Mouse (Mus musculus) forebrain, embryonic 13.5 days (tissue): ENCODE results near the gene Vps51. TPM values are rescaled to one million over a fixed set of nuclear protein-coding genes. Genes with fewer than 3 reads are reported as not detected.

Experiments used
- ATAC-seq: fragments of 200-750 bp; cut with Nextera tagmentation; 2 replicates; pipeline ENCODE4 v1.8.0; 2017
- H3K27ac ChIP-seq: fragments of 300-500 bp; sonication (generic); 2 replicates; pipeline ENCODE4 v1.5.1; 2015; ENCODE audit warnings: inconsistent platforms, mild to moderate bottlenecking, moderate library complexity
- H3K27me3 ChIP-seq: fragments of 300-500 bp; sonication (generic); 2 replicates; pipeline ENCODE4 v1.6.1; 2015; ENCODE audit warnings: mild to moderate bottlenecking, inconsistent platforms
- H3K36me3 ChIP-seq: fragments of 300-500 bp; sonication (generic); 2 replicates; pipeline ENCODE4 v1.6.1; 2015; ENCODE audit warnings: mild to moderate bottlenecking, inconsistent platforms; ENCODE audit not compliant: poor library complexity, severe bottlenecking
- H3K4me1 ChIP-seq: fragments of 300-500 bp; sonication (generic); 2 replicates; pipeline ENCODE4 v1.6.1; 2015; ENCODE audit warnings: inconsistent platforms
- H3K4me2 ChIP-seq: fragments of 300-500 bp; sonication (generic); 2 replicates; pipeline ENCODE4 v1.6.1; 2015; ENCODE audit warnings: inconsistent platforms, mild to moderate bottlenecking, moderate library complexity
- H3K4me3 ChIP-seq: fragments of 300-500 bp; sonication (generic); 2 replicates; pipeline ENCODE4 v1.5.1; 2015; ENCODE audit warnings: mild to moderate bottlenecking, inconsistent platforms
- H3K9ac ChIP-seq: fragments of 300-500 bp; sonication (generic); 2 replicates; pipeline ENCODE4 v1.6.1; 2015; ENCODE audit warnings: mild to moderate bottlenecking, inconsistent platforms
- H3K9me3 ChIP-seq: fragments of 300-500 bp; sonication (generic); replicated peaks from 2 replicates; pipeline ENCODE4 v1.6.1; 2016; ENCODE audit warnings: inconsistent platforms
- WGBS: fragments of 180-500 bp; shearing (Covaris S2); methylation state at CpG from one replicate; pipeline ENCODE4 v1.1.7; 2015; 5-methylcytosine and 5-hydroxymethylcytosine counted together
- polyA plus RNA-seq: library from polyadenylated mRNA; unstranded; fragments of >200 nt; fragmentation: Nextera tagmentation; extraction: Ambion mirVana; gene quantifications from 2 replicates; pipeline ENCODE4 v1.2.1, GENCODE M21; 2015

Gene Vps51
- polyA plus RNA-seq, 1 experiment from 2014 or later, result 70.7 TPM

- Histone ChIP-seq H3K4me2 (no peak overlapping the region), H3K9me3 (no peaks in the 10 kb centered on the region), H3K27me3 (no peaks in the 10 kb centered on the region), H3K36me3 (peaks cover 5% of the 10 kb centered on the region; the same call in 1 of the 2 replicates), H3K4me1 (no peaks in the 10 kb centered on the region), H3K27ac (no peak overlapping the region), H3K4me3 (no peak overlapping the region), H3K9ac (peak overlapping the region; percentile 13; the same call in 1 of the 2 replicates)
- WGBS, result 86% methylated on average over 4 of the region's 4 CpGs
- no peak for ATAC-seq
Observed at GRCm38 (mm10) chr19:6104476-6104875, 27.4 kb upstream of the Vps51 start.

DNA sequence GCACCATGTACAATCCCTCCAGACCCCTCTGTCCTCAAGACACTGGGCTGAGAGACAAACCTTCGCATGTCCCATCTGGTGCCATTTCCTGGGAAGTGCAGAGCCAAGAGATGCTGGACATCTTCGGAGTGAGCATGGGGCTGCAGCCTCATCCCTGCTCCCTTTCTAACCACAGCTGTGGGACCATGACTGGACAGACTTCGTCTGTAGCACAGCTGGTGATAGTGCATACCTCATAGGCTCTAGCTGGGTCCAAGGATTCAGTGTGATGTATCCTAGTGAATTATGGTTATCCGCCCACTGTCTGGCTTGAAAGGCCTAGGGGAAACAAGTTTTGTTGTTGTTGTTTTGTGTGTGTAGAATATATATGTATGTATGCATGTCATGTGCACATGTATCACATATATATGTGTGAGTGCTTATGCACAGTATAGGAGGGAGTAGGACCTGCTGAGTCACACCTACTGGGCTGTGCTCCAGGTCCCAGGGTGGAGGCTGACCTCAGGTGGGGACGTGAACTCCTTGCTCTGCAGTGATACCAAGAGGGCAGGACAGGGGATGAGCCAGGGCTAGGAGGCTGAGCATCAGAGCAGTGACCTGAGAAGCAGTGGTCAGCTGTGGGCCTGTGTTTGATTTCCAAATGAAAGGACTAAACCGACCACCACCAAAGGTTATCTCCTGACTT is 25.3 kb upstream of the Vps51 start:
- Histone ChIP-seq H3K4me3 (no peak overlapping the region), H3K9me3 (no peaks in the 10 kb centered on the region), H3K27ac (no peak overlapping the region), H3K9ac (peak overlapping the region; percentile 21; the same call in 1 of the 2 replicates), H3K36me3 (peaks cover 12% of the 10 kb centered on the region), H3K27me3 (no peaks in the 10 kb centered on the region), H3K4me1 (no peaks in the 10 kb centered on the region), H3K4me2 (no peak overlapping the region)
- 85% methylated on average over 6 of the region's 6 CpGs for WGBS
- no peak for ATAC-seq

DNA sequence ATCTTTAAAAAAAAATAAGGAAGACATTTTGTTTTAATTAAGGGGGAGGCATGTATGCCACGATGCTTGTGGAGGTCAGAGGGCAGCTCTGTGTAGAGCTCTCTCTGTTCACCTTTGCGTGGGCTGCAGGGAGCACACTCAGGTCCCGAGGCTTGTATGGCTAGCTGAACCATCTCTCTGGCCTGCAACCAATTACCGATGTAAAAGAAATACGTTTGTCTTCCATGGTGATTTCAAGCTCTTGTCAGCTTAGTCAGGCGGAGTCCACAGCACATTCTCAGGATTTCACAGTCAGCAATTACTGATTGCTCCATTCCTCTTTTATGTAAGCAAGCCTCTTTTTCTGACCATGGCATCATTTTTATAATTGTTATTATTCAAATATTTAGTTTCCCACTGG is 24.2 kb upstream of the Vps51 start:
- Histone ChIP-seq H3K4me2 (no peak overlapping the region), H3K9me3 (no peaks in the 10 kb centered on the region), H3K4me1 (no peaks in the 10 kb centered on the region), H3K27ac (no peak overlapping the region), H3K36me3 (peaks cover 7% of the 10 kb centered on the region), H3K9ac (no peak overlapping the region), H3K27me3 (no peaks in the 10 kb centered on the region), H3K4me3 (no peak overlapping the region)
- WGBS, result 85% methylated on average over 6 of the region's 6 CpGs
- no peak for ATAC-seq

- WGBS, result 94% methylated on average over 3 of the region's 3 CpGs
- H3K4me1 ChIP-seq, result no peaks in the 10 kb centered on the region
- no peak overlapping the region for H3K4me3 ChIP-seq
- H3K27me3 ChIP-seq, result no peaks in the 10 kb centered on the region
- ATAC-seq, result no peak
- no peak overlapping the region for H3K27ac ChIP-seq
- no peaks in the 10 kb centered on the region for H3K9me3 ChIP-seq
- H3K36me3 ChIP-seq, result peaks cover 32% of the 10 kb centered on the region
- H3K4me2 ChIP-seq, result no peak overlapping the region
- H3K9ac ChIP-seq, result no peak overlapping the region
Observed at GRCm38 (mm10) chr19:6097847-6098246, 20.8 kb upstream of the Vps51 start.

DNA sequence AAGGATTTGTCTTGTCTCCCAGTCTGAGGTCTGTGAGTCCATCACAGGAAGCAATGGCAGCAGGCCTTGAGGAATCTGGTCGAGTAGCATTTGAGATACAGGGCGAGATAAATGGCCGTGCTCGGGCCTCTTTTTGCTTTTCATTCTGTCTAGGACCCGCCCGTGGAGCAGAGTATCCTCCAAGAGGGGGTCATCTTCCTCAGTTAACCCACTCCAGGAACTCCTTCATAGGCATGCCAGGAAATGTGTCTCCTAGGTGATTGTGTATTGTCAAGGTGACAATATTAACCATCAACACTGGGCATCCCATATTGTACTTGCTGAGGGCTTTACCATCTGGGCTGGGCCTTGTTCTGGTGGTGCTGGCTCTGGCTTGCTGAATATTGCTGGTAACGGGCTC is 17.1 kb upstream of the Vps51 start, which contains the start of gene AC131692.1:
Gene AC131692.1 (plus strand): TSS at position 301 of the 400 bp plus-strand sequence.
- Histone ChIP-seq H3K4me3 (no peak within 1 kb of the TSS), H3K36me3 (peaks cover 64% of the 10 kb centered on the region), H3K27ac (no peak within 1 kb of the TSS), H3K9ac (no peak within 1 kb of the TSS), H3K4me2 (no peak within 1 kb of the TSS), H3K9me3 (no peaks in the 10 kb centered on the region), H3K27me3 (no peaks in the 10 kb centered on the region), H3K4me1 (no peaks in the 10 kb centered on the region)
- ATAC-seq, result no peak
- 93% methylated on average over 7 of the region's 7 CpGs for WGBS

DNA sequence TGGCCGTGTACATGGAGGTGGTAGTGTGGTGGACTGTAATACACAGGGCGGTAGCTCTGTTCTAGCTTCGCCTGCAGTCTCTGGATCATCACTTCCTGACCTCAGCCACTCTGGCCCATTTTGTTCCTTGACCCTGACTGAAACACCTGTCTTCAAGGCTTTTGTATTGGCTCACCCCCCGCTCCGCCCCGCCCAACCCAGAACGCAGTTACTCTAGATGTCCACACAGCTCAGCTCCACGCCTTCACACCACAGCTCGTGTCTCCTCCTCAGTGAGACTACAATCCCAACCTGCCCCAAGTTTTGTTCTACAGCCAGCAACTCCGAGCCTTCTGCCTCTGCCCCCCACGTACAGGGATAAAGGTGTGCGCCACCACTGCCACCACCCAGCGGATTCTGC is 11.8 kb upstream of the Vps51 start:
- 95% methylated on average over 13 of the region's 13 CpGs for WGBS
- H3K36me3 ChIP-seq, result peaks cover 54% of the 10 kb centered on the region
- ATAC-seq, result no peak

GRCm38 (mm10) chr19:6085417-6085879 is 8.4 kb upstream of the Vps51 start:
- ATAC-seq, result peak; percentile 74
- Histone ChIP-seq H3K27me3 (no peaks in the 10 kb centered on the region), H3K9me3 (no peaks in the 10 kb centered on the region), H3K36me3 (peaks cover 49% of the 10 kb centered on the region), H3K9ac (peak overlapping the region; percentile 63), H3K4me2 (peak overlapping the region; percentile 90), H3K4me3 (peak overlapping the region; percentile 66), H3K4me1 (peaks cover 28% of the 10 kb centered on the region), H3K27ac (peak overlapping the region; percentile 57; the same call in 1 of the 2 replicates)
- WGBS, result under 1% methylated on average over 17 of the region's 17 CpGs

More for the DNA sequence above, 11.8 kb upstream of the Vps51 start:
- H3K4me2 ChIP-seq, result no peak overlapping the region
- H3K4me1 ChIP-seq, result peaks cover 21% of the 10 kb centered on the region
- H3K9me3 ChIP-seq, result no peaks in the 10 kb centered on the region
- no peak overlapping the region for H3K4me3 ChIP-seq
- H3K27me3 ChIP-seq, result no peaks in the 10 kb centered on the region
- H3K27ac ChIP-seq, result no peak overlapping the region
- H3K9ac ChIP-seq, result no peak overlapping the region

DNA sequence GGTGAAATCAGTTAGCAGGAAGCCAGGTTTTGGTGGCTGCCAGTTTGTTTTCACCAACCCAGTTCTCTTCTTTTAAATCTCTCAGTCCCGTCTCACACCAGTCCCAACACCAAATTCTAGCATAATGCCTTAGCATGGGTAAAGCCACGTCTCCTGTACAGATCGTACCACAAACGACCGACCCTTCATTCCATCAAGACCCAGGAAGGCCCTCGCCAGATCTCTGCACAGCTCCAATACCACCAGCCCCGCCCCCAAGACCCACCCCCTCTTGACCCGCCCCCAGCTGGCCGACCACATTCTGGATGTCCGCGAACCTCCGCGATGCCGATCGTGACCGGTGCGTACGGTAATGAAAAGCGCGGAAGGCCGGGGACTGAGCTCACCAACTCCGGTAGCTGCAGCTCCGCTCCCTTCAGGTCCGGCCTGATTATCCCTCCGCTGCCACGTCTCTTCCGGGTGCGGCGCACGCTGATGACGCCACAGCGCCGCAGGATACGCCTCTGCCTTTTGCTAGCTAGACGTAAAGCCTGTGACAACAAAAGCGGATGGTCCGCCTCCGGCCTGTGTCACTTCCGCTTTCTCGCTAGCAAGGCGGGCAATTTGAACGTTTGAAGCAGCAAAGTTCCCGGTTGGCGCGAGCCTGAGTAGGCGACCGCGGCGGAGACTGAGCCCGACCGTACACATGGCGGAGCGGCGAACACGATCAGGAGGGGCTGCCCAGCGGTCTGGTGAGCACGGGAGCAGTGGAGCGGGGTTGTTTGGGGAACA is 7.6 kb upstream of the Vps51 start, which contains the start of the genes Zfpl1 and Cdca5:
Gene Zfpl1 (minus strand): TSS at position 479 of the 771 bp plus-strand sequence.
Gene Cdca5 (plus strand): TSS at position 506 of the 771 bp plus-strand sequence.
- peak within 1 kb of the TSS; percentile 74 for H3K9ac ChIP-seq
- peak within 1 kb of the TSS; percentile 90 for H3K4me2 ChIP-seq
- WGBS, result under 1% methylated on average over 58 of the region's 58 CpGs
- H3K36me3 ChIP-seq, result peaks cover 49% of the 10 kb centered on the region
- H3K27ac ChIP-seq, result peak within 1 kb of the TSS; percentile 57; the same call in 1 of the 2 replicates
- peaks cover 28% of the 10 kb centered on the region for H3K4me1 ChIP-seq
- no peaks in the 10 kb centered on the region for H3K9me3 ChIP-seq
- ATAC-seq, result peak; percentile 94
- H3K4me3 ChIP-seq, result peak within 1 kb of the TSS; percentile 66
- no peaks in the 10 kb centered on the region for H3K27me3 ChIP-seq

GRCm38 (mm10) chr19:6082156-6082555 is 5.1 kb upstream of the Vps51 start, which contains the start of gene Gm28374:
Gm28374 (minus strand) TSS chr19:6082256.
- H3K27ac ChIP-seq, result no peak within 1 kb of the TSS
- no peak within 1 kb of the TSS for H3K9ac ChIP-seq
- H3K9me3 ChIP-seq, result no peaks in the 10 kb centered on the region
- no peak for ATAC-seq
- H3K4me2 ChIP-seq, result no peak within 1 kb of the TSS
- no peak within 1 kb of the TSS for H3K4me3 ChIP-seq
- H3K4me1 ChIP-seq, result peaks cover 33% of the 10 kb centered on the region
- no peaks in the 10 kb centered on the region for H3K27me3 ChIP-seq
- 94% methylated on average over 9 of the region's 9 CpGs for WGBS
- H3K36me3 ChIP-seq, result peaks cover 31% of the 10 kb centered on the region

DNA sequence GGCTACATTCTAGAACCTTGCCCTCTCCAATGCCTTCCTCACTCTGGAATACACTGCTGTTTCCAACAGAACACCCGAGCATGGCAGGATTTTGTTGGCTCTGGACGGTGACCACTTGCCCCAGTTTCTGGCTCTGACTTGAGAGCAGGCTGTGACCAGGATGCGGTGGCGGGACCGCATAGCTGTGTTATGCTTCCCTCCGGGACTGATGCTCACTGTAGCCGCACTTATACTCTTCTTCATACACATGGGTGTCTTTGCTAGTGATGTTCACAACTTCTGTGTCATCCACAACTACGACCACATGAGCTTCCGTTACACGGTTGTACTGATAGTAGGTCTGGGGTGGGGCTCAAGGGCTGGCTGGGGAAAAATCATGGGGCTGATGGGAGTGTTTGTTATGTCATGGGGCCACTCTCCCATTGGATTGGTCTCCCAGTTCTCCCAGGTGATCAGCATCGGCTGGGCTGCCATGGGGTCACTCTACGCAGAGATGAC is 3.0 kb upstream of the Vps51 start, which contains the start of gene Tmem262:
Gene Tmem262 (plus strand): TSS at position 51 of the 498 bp plus-strand sequence.
- no peak within 1 kb of the TSS for H3K4me3 ChIP-seq
- ATAC-seq, result no peak
- H3K36me3 ChIP-seq, result peaks cover 35% of the 10 kb centered on the region
- no peaks in the 10 kb centered on the region for H3K9me3 ChIP-seq
- H3K4me1 ChIP-seq, result peaks cover 29% of the 10 kb centered on the region
- WGBS, result 97% methylated on average over 12 of the region's 12 CpGs
- no peak within 1 kb of the TSS for H3K27ac ChIP-seq
- no peak within 1 kb of the TSS for H3K4me2 ChIP-seq
- no peak within 1 kb of the TSS for H3K9ac ChIP-seq
- no peaks in the 10 kb centered on the region for H3K27me3 ChIP-seq

- Histone ChIP-seq H3K36me3 (peaks cover 53% of the 10 kb centered on the region), H3K4me2 (no peak overlapping the region), H3K27ac (no peak overlapping the region), H3K4me1 (peaks cover 16% of the 10 kb centered on the region), H3K4me3 (no peak overlapping the region), H3K9ac (no peak overlapping the region), H3K27me3 (no peaks in the 10 kb centered on the region), H3K9me3 (no peaks in the 10 kb centered on the region)
- 87% methylated on average over 5 of the region's 5 CpGs for WGBS
- no peak for ATAC-seq
Observed at GRCm38 (mm10) chr19:6073889-6074288, 3.1 kb downstream of the Vps51 start.

DNA sequence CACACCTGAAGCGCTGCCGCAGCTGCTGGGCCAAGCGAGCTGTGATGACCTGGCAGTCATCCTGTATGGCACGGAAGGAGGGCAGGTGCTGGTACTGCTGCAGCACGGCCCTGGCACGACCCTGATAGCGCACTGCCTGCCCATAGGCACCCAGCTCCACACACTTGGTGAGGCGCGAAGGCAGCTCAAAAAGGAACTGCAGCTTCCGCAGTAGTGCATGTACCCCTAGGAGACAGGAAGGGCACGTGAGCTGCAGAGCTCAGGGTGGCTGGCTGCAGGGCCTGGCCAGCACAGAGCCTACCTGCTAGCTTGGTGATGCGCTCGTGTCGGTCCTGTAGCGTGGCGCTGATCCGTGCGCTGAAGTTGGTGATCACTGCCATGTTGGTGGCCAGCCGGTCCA is 5.8 kb downstream of the Vps51 start:
- WGBS, result 92% methylated on average over 19 of the region's 19 CpGs
- Histone ChIP-seq H3K9me3 (no peaks in the 10 kb centered on the region), H3K9ac (no peak overlapping the region), H3K4me3 (no peak overlapping the region), H3K27ac (no peak overlapping the region), H3K4me1 (peaks cover 22% of the 10 kb centered on the region), H3K4me2 (no peak overlapping the region), H3K27me3 (no peaks in the 10 kb centered on the region), H3K36me3 (peaks cover 55% of the 10 kb centered on the region)
- no peak for ATAC-seq
